30 mouse cellular contexts compared by ENCODE assay signal in the genomic region with DNA sequence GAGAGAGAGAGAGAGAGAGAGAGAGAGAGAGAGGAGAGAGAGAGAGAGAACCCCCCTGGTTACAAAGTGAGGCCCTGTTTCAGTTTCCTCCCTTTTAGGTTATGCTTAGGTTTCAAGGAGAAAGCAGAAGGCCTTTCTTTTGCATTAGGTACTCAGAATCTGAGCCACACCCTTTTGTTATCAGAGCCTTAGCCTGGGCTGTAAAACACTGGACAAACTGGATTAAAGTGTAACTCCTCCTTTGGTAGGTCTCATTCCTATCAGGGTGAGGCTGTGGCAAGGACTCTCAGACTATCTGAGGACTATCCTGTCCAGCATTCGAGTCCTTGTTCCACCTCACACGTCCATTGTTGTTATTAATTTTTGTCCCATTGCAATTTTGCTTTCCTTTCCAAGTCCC. TPM values are rescaled to one million over a fixed set of nuclear protein-coding genes. Genes with fewer than 3 reads are reported as not detected.
"Had no signal": no experiment of that assay in that cellular context is flagged by ENCODE, and none has a peak within 500 bp of the region (broad histone marks: within the 10 kb centered on the region; RNA-seq: fewer than 3 reads in every experiment).

No protein-coding gene starts in this region.

- DNase-seq: kidney, adult 18-20 months; kidney, adult 9 months; kidney, postnatal 25 days; layer of hippocampus, adult 9-11 months; liver; lung, adult 18-20 months; lung, postnatal 14 days; lung, postnatal 4 days; thymus, adult 18-20 months; thymus, postnatal 14 days; thymus, postnatal 4 days had no signal

- H3K27me3 ChIP-seq: limb, embryonic 13.5 days; liver, embryonic 12.5 days; liver, embryonic 15.5 days; lung, embryonic 15.5 days; midbrain, embryonic 12.5 days; midbrain, embryonic 15.5 days; neural tube, embryonic 12.5 days; neural tube, embryonic 15.5 days had no signal

- ATAC-seq: liver, embryonic 12.5 days; midbrain, embryonic 15.5 days had no signal

- H3K4me1 ChIP-seq: limb, embryonic 10.5 days; limb, embryonic 13.5 days; liver, embryonic 12.5 days; liver, embryonic 15.5 days; lung, embryonic 15.5 days; midbrain, embryonic 12.5 days; midbrain, embryonic 15.5 days; neural tube, embryonic 12.5 days; neural tube, embryonic 15.5 days had no signal

- H3K4me3 ChIP-seq: layer of hippocampus, adult 2 months; limb, embryonic 10.5 days; limb, embryonic 13.5 days; liver, embryonic 12.5 days; liver, embryonic 15.5 days; lung, embryonic 15.5 days; midbrain, embryonic 12.5 days; midbrain, embryonic 15.5 days; neural tube, embryonic 12.5 days; neural tube, embryonic 15.5 days had no signal

- H3K27ac ChIP-seq: layer of hippocampus, adult 2 months; limb, embryonic 10.5 days; limb, embryonic 13.5 days; liver, embryonic 12.5 days; liver, embryonic 15.5 days; lung, embryonic 15.5 days; midbrain, embryonic 12.5 days; midbrain, embryonic 15.5 days; neural tube, embryonic 12.5 days; neural tube, embryonic 15.5 days had no signal

- H3K36me3 ChIP-seq: limb, embryonic 10.5 days; limb, embryonic 13.5 days; liver, embryonic 12.5 days; liver, embryonic 15.5 days; lung, embryonic 15.5 days; midbrain, embryonic 12.5 days; midbrain, embryonic 15.5 days; neural tube, embryonic 12.5 days; neural tube, embryonic 15.5 days had no signal

- H3K9me3 ChIP-seq: limb, embryonic 10.5 days; liver, embryonic 12.5 days; liver, embryonic 15.5 days; midbrain, embryonic 15.5 days; neural tube, embryonic 12.5 days had no signal

- H3K4me2 ChIP-seq: limb, embryonic 13.5 days; liver, embryonic 12.5 days; liver, embryonic 15.5 days; lung, embryonic 15.5 days; midbrain, embryonic 12.5 days; midbrain, embryonic 15.5 days; neural tube, embryonic 12.5 days; neural tube, embryonic 15.5 days had no signal

- H3K9ac ChIP-seq: limb, embryonic 13.5 days; liver, embryonic 12.5 days; liver, embryonic 15.5 days; lung, embryonic 15.5 days; midbrain, embryonic 12.5 days; midbrain, embryonic 15.5 days; neural tube, embryonic 12.5 days; neural tube, embryonic 15.5 days had no signal

RNA-seq across cellular contexts. Expression of gene Zfp42, which starts 1.4 kb away (rescaled TPM):
- total RNA-seq: layer of hippocampus, adult 2 months; layer of hippocampus, postnatal 25 days; left cerebral cortex, adult 18-20 months; left cerebral cortex, postnatal 25 days; megakaryocyte progenitor cell, adult 5-6 weeks had no signal
- polyA plus RNA-seq: kidney, embryonic 16.5 days; large intestine, adult 2 months; liver, embryonic 12.5 days; liver, embryonic 15.5 days; lung, embryonic 15.5 days; midbrain, embryonic 12.5 days; midbrain, embryonic 15.5 days; neural tube, embryonic 12.5 days; small intestine, adult 2 months; spleen, adult 2 months; stomach, embryonic 16.5 days had no signal
